Mouse (Mus musculus) heart, adult 2 months (tissue): ENCODE results near the gene Tnfrsf25. TPM values are rescaled to one million over a fixed set of nuclear protein-coding genes. Genes with fewer than 3 reads are reported as not detected.

Source experiments
- DNase-seq, 2 experiments: peaks; one replicate each; pipeline ENCODE4 v3.0.0; 2021
- H3K27ac ChIP-seq: fragments of 200-600 bp; 2 replicates; pipeline ENCODE4 v1.8.1; 2022
- H3K27me3 ChIP-seq: fragments of 200-500 bp; 2 replicates; pipeline ENCODE4 v1.6.1; 2012; ENCODE audit warnings: mild to moderate bottlenecking, low read length, inconsistent platforms, mixed read lengths; ENCODE audit not compliant: control insufficient read depth, insufficient read depth
- H3K36me3 ChIP-seq: fragments of 200-500 bp; 2 replicates; pipeline ENCODE4 v1.6.1; 2012; ENCODE audit warnings: low read length, inconsistent platforms; ENCODE audit not compliant: control insufficient read depth, insufficient read depth
- H3K4me1 ChIP-seq: fragments of 200-500 bp; 2 replicates; pipeline ENCODE4 v1.6.1; 2011; ENCODE audit warnings: low read length; ENCODE audit not compliant: control insufficient read depth, insufficient read depth
- H3K4me3 ChIP-seq: fragments of 200-600 bp; 2 replicates; pipeline ENCODE4 v1.8.1; 2022
- H3K79me2 ChIP-seq: fragments of 200-500 bp; replicated peaks from 2 replicates; pipeline ENCODE4 v1.6.1; 2012; ENCODE audit warnings: mild to moderate bottlenecking, inconsistent platforms, low read length, moderate library complexity, mixed read lengths; ENCODE audit not compliant: control insufficient read depth, insufficient read depth
- H3K9ac ChIP-seq: fragments of 200-500 bp; 2 replicates; pipeline ENCODE4 v1.6.1; 2012; ENCODE audit warnings: low read depth, mild to moderate bottlenecking, control low read depth, inconsistent platforms, low read length, mixed read lengths
- CTCF ChIP-seq: fragments of 200-600 bp; IDR thresholded peaks from 2 replicates; pipeline ENCODE4 v1.8.1; 2022; ENCODE audit warnings: antibody characterized with exemption, mild to moderate bottlenecking, moderate library complexity
- EP300 ChIP-seq: fragments of 200-500 bp; IDR thresholded peaks from 2 replicates; pipeline ENCODE4 v1.6.1; 2011; ENCODE audit warnings: low read depth, low read length, control low read depth; ENCODE audit not compliant: insufficient read depth
- POLR2A ChIP-seq: fragments of 200-500 bp; IDR thresholded peaks from 2 replicates; pipeline ENCODE4 v1.6.1; 2011; ENCODE audit warnings: mild to moderate bottlenecking, low read depth, low read length, control low read depth; ENCODE audit not compliant: insufficient read depth
- WGBS: fragments of 180-500 bp; shearing (Covaris S2); methylation state at CpG from one replicate; pipeline ENCODE4 v1.1.7; 2018; 5-methylcytosine and 5-hydroxymethylcytosine counted together
- intact Hi-C: fragments of 180-260 bp; cut with DNase I; formaldehyde crosslinking; loops from one replicate; pipeline ENCODE4 v1.15.1; 2025
- polyA plus RNA-seq: library from polyadenylated mRNA; depleted of rRNA; stranded (reverse); fragments of >200 nt; gene quantifications from 2 replicates; pipeline ENCODE4 v1.2.3, GENCODE M21; 2012
- total RNA-seq, 2 experiments: library from RNA; stranded (reverse); gene quantifications; 2 replicates each; pipeline ENCODE4 v1.2.3; 2021

The Tnfrsf25 gene
- total and polyA plus RNA-seq, 3 experiments = 1.4 to 6.1 (median 2.4) TPM

DNA sequence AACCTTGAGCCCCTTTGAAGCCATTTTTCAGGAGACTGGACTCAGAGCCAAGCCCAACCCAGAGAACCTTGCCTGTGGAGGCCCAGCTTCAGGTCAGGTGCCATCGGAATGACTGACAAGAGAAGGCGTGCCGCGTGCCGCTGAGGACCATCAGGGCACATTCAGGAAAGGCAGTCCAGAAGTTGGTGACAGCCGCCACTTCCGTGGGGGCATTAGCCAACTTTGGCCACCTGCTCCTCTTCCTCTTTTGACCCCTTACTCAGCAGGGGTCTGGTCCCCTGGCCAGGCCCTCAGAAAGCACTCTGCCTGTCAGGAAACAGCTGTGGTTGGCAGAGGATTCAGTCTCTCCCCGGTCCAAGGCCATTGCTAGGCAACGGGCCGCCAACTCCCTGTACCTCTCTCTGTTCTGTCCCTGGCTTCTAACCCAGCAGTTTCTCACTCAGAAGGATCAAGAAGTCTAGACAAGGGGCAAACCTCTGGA, 43.6 kb upstream of the Tnfrsf25 start, which contains the start of gene Plekhg5:
Plekhg5 (plus strand) TSS at position 378 of the 481 bp plus-strand sequence.
- Histone ChIP-seq H3K27me3 (no peaks in the 10 kb centered on the region), H3K27ac (no peak within 1 kb of the TSS), H3K79me2 (no peaks in the 10 kb centered on the region), H3K9ac (no peak within 1 kb of the TSS), H3K36me3 (no peaks in the 10 kb centered on the region), H3K4me3 (no peak within 1 kb of the TSS; the same call in 1 of the 2 replicates), H3K4me1 (peaks cover 5% of the 10 kb centered on the region)
- intact Hi-C loops = no loop called here
- TF ChIP-seq EP300 (0 out of 2 replicates have a peak, but pooled peaks have one; percentile 50), POLR2A (no peak), CTCF (no peak)
- WGBS = 15% methylated on average over 10 of the region's 10 CpGs
- peak; percentile 69 to 81 for DNase-seq

DNA sequence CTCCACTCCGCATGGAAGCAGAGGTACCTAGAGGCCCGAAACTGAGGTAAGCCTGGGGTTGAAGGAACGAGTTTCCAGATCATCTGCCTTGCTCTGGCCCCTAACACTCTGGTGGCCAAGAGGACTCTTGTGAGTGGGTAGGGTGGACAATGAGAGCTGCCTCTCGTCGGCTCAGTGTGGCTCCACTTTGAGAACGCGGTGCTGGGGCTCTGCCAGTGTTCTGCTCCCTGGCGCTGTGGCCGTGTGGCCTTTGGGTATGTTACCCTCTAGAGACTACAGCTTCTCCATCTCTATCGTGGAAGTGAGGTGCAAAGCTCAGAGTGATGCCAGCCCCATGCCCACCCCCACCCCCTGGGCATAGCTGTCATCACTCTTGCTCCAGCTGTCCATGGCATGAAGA, 43.1 kb upstream of the Tnfrsf25 start:
- TF ChIP-seq POLR2A = no peak
- TF ChIP-seq EP300 = no peak
- TF ChIP-seq CTCF = no peak
- 30% methylated on average over 10 of the region's 10 CpGs for WGBS
- Histone ChIP-seq H3K27me3 (no peaks in the 10 kb centered on the region), H3K4me1 (peaks cover 5% of the 10 kb centered on the region), H3K79me2 (no peaks in the 10 kb centered on the region), H3K27ac (no peak overlapping the region), H3K9ac (no peak overlapping the region), H3K36me3 (no peaks in the 10 kb centered on the region), H3K4me3 (no peak overlapping the region; the same call in 1 of the 2 replicates)
- DNase-seq = no peak
- intact Hi-C loops = no loop called here

DNA sequence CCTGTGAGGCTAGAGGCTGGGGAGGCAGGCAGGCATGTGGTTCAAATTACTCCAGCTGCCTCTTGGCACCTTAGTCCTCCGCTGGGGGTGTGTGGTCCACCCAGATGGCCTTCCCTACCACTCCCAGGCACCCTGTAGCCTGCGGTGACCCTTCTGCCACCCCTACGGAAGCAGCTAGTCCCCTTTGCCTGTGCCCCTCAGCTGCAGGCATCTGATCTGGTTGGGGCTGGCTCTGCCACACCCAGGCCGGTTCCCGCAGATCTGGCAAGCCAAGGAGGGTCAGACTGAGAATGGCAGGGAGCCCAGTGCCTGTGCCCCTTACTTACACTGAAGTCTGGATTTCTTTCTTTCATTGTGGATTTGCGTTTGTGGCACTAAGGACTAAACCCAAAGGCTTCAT, 42.0 kb upstream of the Tnfrsf25 start:
- Histone ChIP-seq H3K9ac (no peak overlapping the region), H3K4me1 (peaks cover 4% of the 10 kb centered on the region), H3K36me3 (no peaks in the 10 kb centered on the region), H3K27ac (no peak overlapping the region), H3K4me3 (no peak overlapping the region), H3K27me3 (no peaks in the 10 kb centered on the region), H3K79me2 (no peaks in the 10 kb centered on the region)
- peak in 1 of 2 experiments; percentile 3 for DNase-seq
- no peak for TF ChIP-seq EP300
- no peak for TF ChIP-seq POLR2A
- no peak for TF ChIP-seq CTCF
- intact Hi-C loops = no loop called here
- WGBS = 80% methylated on average over 6 of the region's 6 CpGs

DNA sequence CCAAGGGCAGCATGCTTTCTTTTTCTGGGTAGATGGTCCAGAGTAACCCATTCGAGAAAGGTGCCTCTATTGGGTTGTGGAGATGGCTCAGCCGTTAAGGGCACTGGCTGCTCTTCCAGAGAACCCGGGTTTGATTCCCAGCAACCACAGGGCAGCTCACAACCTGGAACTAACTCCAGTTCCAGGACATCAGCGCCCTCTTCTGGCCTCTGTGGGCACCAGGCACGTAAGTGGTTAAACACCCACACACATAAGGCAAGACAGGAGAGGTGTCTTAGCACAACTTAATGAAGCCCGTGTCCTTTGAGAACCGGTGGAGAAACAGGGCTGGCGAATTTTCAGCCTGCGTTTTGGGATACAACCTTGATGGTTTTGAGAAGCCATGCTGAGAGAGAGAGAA, 41.2 kb upstream of the Tnfrsf25 start:
- TF ChIP-seq EP300 (no peak), CTCF (no peak), POLR2A (no peak)
- Histone ChIP-seq H3K27me3 (no peaks in the 10 kb centered on the region), H3K9ac (no peak overlapping the region), H3K4me1 (peaks cover 4% of the 10 kb centered on the region), H3K36me3 (no peaks in the 10 kb centered on the region), H3K79me2 (no peaks in the 10 kb centered on the region), H3K27ac (no peak overlapping the region), H3K4me3 (no peak overlapping the region)
- intact Hi-C loops = no loop called here
- WGBS = 86% methylated on average over 9 of the region's 9 CpGs
- DNase-seq = no peak

DNA sequence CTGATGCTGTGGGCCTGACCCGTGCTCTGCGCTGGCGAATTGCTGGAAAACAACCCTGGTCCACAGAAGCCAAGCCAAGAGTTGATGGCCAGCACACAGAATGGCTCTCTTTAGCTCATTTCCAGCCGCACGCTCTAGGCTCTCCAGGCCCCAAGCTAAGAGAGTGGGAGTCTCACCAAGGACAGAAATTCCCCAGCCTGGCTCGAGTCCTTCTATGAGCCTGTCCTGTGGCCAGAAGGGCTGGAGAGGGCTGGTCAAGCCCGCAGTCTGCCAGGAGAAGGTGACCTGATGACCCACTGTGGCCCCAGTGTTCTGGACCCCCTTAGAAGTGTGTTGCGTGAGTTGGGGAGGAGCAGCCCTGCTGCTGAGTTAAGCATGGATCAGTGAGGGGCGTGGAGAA, 38.5 kb upstream of the Tnfrsf25 start:
- WGBS = 81% methylated on average over 9 of the region's 9 CpGs
- no peak overlapping the region for H3K27ac ChIP-seq
- H3K79me2 ChIP-seq = no peaks in the 10 kb centered on the region
- H3K27me3 ChIP-seq = no peaks in the 10 kb centered on the region
- peaks cover 4% of the 10 kb centered on the region for H3K4me1 ChIP-seq
- DNase-seq = peak in 1 of 2 experiments; percentile 23
- intact Hi-C loops = no loop called here
- TF ChIP-seq EP300 (no peak), POLR2A (no peak)
- no peak overlapping the region for H3K9ac ChIP-seq
- H3K4me3 ChIP-seq = no peak overlapping the region
- H3K36me3 ChIP-seq = no peaks in the 10 kb centered on the region

DNA sequence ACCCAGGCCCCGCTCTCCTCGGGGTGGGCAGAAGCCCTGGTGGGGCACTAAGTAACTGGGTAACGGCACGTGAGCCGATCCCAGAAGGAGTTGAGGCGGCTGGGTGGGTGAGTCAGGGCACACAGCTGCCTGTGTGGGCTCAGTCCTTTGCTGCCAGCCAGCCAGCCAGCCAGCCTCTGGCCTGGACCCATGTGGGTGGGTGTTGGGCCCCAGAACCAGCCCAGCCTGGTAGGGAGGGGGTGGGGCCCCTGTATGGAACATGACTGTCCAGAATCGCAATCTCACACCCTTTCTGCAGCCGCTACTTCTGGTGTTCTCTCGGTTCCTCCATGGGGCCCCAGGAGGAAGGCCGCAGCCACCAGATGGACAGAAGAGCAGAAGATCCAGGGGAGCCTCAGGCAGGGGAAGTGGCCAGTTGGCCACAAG, 37.6 kb upstream of the Tnfrsf25 start:
- intact Hi-C loops = no loop called here
- no peaks in the 10 kb centered on the region for H3K27me3 ChIP-seq
- DNase-seq = peak in 1 of 2 experiments; percentile 69
- H3K4me1 ChIP-seq = no peaks in the 10 kb centered on the region; the same call in 1 of the 2 replicates
- H3K79me2 ChIP-seq = no peaks in the 10 kb centered on the region
- no peak overlapping the region for H3K9ac ChIP-seq
- no peak overlapping the region for H3K4me3 ChIP-seq
- no peaks in the 10 kb centered on the region for H3K36me3 ChIP-seq
- 77% methylated on average over 10 of the region's 10 CpGs for WGBS
- H3K27ac ChIP-seq = no peak overlapping the region
- TF ChIP-seq CTCF (no peak), EP300 (no peak), POLR2A (no peak)
